Mouse (Mus musculus): ENCODE measurements around the gene Cdhr3.

- TF ChIP-seq EP300 (IDR thresholded peaks at IDR 0.05; ENCODE audit: low read depth in 1 of 2, low read length in 2 of 2) (no peak; a peak in 1 of 4 replicates), NELFE (IDR thresholded peaks at IDR 0.05; ENCODE audit: low read depth, low read length) (no peak), SIN3A (IDR thresholded peaks at IDR 0.05; ENCODE audit: low read length) (no peak), MXI1 (IDR thresholded peaks at IDR 0.05; ENCODE audit: low read depth, low read length) (no peak), CTCF (IDR thresholded peaks at IDR 0.05 in 2 of 3, conservative IDR thresholded peaks at IDR 0.05 in 1 of 3; ENCODE audit: control insufficient read depth in 1 of 3, insufficient read depth in 1 of 3, low read depth in 2 of 3, low read length in 3 of 3, poor library complexity in 1 of 3, severe bottlenecking in 1 of 3) (no peak), UBTF (IDR thresholded peaks at IDR 0.05; ENCODE audit: borderline replicate concordance, insufficient read depth, low read depth, low read length) (no peak), HCFC1 (IDR thresholded peaks at IDR 0.05; ENCODE audit: low read depth, low read length) (no peak)
Observed at GRCm38 (mm10) chr12:33045533-33046361, 46.9 kb downstream of the Cdhr3 start.

Measured in MEL (cell line).